Mouse (Mus musculus): ENCODE measurements around the gene Itga5. TPM values are rescaled to one million over a fixed set of nuclear protein-coding genes. Genes with fewer than 3 reads are reported as not detected.
A peak's percentile ranks its signal among the peaks of the same experiment; 100 is the strongest.

Itga5 gene
- total RNA-seq, 2 experiments from 2014 or later, result 3.4 to 5.8 TPM

DNA sequence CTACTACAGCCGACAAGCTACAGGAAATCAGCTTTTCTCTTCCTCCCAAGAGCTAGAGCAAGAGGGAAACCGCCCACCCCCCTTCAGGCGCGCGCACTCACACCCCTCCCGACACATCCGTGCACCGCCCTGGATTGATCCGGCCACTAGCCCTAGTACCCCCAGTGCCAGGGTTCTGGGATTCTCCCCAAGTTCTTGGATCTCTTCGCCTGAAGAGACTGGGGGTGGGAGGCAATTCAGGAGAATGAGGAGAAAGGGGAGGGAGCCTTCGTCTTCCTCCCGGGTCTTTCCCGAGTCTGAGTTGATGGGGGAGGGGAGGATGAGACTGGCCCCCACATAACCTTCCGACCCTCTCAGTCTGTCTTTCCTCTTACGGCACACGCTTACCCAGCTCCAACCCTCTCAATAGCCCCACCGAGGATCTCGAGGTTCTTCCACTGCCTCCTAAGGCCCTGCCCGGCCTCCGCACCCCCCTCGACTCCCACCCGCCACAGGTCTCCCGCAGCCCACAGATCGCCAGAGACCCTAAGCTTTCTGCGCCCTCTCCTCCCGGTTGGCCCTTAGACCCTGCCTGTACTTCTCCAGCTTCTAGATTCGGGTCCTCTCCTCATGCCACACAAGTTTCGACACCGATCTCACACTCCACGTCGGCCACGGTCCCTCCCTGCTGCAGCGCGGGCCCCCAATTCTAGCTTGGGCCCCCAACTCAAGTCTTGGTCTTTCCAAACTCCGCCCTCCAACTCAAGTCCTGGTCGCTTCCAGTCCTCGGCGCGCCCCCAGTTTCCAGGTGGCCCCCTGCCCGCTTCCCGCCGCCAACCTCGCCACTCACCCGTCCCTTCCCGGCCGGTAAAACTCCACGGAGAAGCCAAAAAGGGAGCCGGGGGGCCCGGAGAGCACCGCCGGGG is 840 bp downstream of the Itga5 start:
- DNase-seq (ENCODE audit: low spot score in 2 of 2), result no peak

DNA sequence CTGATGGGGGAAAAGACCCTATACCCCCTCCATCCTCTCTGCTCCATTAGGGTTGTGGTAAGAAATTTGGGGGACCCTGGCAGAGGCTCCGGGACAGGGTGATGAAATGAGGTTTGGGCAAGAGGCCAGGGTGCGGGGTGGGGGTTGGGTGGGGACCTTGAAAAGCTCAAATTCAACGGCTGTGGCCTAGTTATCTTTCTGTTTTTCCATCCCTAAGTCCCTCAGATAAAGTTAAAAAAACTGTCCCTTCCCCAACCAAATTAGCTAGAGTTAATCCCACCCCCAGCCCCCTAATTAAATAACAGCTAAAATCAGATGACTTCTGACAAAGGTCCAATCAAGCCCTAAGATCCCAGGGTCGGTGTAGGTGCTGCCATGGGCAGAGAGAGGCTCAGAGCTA is 1.8 kb downstream of the Itga5 start:
- no peak for DNase-seq (ENCODE audit: low spot score in 2 of 2)

DNA sequence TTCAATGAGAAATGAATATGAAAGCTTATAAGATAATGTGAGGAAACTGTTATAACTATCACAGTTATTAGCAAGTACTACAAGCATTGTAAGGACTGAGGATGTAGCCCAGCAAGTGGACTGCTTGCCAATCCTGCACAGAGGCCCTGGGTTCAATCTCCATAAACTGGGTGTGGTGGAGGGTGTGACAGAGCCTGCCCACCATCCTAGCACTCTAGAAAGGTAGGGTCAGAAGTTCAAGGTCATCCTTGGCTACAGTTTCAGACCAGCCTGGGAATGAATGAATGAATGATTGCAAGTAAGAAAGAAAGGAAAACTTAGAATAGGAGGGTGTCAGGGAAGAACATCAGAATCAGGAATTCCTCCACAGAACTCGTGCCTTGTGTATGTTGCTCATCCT is 2.8 kb downstream of the Itga5 start:
- no peak for DNase-seq (ENCODE audit: low spot score in 2 of 2)

DNA sequence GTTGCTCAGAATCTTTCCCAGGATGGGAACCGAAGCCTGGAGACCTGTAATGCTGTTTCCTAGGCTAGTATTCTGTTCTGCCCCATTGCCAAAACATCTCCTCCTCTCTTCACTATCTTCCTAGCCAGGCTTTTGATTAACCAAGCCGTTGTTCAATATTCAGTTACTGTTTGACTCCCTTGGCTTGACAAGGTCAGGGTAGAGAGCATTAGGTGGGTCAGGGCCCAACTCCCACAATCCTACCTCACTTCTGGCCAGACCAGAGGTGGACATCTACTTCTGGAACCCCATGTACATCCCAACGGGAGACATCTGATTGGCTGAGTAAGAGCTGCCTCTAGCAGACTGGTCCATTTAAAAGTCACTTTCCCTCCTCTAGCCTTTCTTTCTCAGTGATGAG is 3.6 kb downstream of the Itga5 start:
- no peak for DNase-seq (ENCODE audit: low spot score in 2 of 2)

DNA sequence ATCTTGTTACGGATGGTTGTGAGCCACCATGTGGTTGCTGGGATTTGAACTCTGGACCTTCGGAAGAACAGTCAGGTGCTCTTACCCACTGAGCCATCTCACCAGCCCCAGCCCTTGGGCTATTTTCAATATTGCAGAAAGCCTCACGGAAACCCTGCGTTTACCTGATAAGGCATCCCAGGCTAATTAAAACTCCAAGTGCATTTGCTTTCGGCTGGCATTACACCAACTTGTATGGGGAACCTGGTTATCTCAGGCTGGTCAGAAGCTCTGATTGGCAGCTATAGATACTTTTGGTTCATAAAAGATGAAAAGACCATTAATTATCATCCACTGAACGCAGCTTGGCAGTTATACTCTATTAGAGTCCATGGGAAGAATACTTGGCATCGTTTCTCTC is 4.2 kb downstream of the Itga5 start:
- no peak for DNase-seq (ENCODE audit: low spot score in 2 of 2)

DNA sequence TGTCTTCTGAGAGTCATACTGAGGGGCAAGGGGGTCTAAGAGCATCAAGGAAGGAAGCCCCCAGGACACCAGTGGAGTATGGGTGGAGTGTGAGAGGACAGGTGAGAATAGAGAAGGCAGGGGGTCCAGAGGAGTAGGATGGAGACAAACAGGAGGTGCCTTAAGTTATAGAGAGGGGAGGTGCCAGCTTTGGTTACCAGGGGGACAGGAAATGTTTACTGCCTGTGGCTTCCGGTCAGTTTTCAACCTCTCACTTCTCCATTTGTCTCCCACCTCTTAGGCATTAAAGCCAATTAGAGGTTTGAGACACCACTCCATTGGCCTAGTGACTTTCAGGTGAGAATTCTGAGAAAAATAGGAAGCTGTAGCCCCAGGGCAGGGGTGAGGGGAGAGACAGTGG is 5.3 kb downstream of the Itga5 start:
- no peak for DNase-seq (ENCODE audit: low spot score in 2 of 2)

DNA sequence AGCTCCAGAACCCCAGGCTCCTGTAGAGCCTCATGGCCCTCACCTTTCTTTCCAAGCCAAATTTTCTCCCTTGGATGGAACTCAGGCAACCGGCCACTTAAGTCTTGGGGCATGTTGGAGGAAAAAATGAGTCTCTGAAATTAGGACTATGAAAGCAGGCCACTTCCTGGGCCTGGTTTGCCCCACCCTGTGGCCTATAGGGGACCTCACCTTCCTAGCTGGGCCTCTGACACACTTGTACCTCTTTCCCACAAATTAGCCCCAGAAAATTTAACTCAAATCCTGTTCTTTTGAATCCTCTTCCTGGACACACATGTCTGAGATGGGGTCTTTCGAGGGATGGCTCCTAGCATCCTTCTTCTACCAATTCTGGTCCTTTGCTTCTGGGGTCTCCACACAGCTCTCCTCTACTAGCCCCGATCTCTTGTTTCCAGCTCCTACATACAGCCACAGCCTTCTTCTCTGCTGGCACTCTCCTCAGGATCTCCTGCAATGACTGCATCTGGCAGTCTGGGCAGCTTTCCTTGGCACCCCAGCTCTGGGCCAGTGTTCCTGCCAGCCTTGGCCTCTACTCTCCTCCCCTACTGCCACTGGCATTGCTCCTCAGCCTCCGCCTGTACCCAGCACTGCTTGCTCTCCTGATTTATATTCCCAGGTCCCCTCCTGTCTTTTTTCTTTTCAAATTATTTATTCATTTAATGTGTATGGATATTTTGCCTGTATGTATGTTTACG is 6.5 kb downstream of the Itga5 start:
- peak in 1 of 2 experiments; percentile 71 for DNase-seq (ENCODE audit: low spot score in 2 of 2)

DNA sequence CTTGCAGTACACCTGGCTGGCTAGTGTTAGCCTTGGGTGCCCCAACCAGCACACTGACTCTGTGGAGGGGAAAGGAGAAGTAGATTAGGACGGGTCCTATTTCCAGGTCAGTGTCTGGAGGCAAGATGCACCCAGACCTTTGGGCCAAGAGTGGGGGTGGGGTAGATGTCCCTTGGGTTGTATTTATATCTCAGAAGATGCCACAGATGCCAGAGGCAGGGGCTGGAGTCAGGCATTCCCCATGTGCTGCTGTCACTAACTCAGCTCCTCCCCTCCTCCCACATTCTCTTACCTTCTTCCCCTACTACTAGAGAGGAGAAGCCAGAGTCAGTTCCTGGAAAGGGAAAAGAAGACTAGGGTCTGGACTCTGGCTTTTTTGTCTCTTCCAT is 7.4 kb downstream of the Itga5 start:
- DNase-seq (ENCODE audit: low spot score in 2 of 2), result no peak

DNA sequence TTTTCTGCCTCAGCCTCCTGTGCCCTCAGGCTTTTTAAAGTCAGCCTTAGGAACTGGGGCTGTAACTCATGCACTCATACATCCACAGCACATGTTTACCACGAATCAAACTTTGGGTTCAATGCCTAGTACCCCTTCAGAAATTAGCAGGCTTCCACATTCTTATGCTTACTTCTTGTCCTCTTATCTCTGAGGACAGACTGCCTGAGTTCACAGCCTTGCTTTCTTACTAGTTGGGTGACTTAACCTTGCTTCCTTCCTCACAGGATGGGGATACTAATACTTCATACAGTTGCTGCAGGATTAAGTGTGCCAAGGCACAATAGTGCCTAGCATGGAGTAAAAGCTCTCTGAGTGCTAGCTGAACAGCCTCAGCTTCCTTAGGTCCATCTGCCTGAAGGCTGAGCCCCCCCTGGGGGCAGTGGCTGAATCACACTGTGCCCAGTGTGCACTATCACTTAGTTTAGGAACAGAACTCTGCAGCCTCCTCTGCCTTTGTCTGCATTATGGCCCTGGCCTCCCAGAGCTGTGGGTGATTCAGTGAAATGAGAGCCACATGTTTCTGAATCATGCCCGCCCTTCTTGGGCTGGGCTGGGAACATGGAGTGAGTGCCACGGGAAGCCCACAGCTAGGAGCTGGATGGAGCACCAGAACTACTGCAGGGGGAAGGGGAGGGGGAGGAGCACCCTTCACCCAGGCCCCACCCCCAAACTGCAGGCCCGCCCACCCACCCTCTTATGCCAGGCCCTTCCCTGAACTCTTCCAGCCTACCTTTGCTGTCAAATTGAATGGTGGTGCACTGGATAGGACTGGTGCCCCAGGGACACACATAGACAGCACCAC is 8.1 kb downstream of the Itga5 start:
- no peak for DNase-seq (ENCODE audit: low spot score in 2 of 2)

DNA sequence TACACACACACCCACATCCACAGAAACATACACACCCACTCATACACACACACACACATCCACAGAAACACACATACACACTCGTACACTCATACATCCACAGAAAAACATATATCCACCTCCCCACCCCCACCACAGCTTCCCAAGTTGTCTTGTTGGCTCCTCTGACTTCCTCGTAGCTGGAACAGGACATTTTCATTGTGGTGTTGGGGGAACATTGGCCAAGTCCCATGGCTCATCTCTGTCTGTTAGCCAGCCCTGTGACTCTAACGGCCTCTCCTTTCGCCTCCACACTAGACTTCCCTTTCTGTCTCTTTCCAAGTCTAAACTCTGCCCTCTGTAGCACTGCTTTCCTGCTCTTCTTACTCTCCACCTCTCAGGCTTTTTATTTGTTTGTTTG is 8.7 kb downstream of the Itga5 start:
- DNase-seq (ENCODE audit: low spot score in 2 of 2), result no peak

DNA sequence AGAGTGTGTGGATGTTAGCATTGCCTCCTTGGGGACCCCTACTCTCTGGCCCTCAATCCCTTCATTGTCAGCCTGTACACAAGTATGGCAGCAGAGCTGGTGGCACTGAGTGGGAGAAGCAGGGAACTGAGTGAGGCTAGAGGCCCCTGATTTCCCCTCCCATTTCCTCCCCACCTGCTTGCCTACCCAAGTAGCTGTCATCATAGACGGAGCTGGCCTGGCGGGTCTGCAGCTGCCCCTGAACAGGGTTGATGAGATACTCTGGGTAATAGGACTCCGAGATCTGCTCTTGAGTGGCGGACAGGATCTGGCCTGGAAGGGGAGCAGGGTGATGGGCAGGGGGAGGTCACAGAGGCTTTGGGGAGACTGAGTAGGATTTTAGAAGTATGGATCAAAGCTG is 10.4 kb downstream of the Itga5 start:
- DNase-seq (ENCODE audit: low spot score in 2 of 2), result no peak

DNA sequence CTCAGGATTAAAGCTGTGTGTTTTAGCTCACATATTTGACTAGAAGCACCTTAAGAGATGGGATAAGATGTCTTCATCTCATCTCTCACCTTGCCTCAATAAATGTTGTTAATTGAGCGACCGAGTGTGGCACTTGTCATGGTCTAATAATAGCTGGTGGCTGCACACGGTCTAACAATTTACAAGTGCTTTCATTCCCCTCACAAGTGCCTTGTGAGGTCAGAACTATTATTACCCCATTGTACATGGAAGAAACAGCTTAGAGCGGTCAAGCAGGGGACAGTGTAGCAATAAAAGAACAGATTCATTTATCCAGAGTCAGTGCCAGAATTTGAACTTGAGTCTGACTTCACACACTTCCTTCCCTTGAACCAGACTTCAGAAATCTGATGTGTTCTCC is 11.1 kb downstream of the Itga5 start:
- no peak for DNase-seq (ENCODE audit: low spot score in 2 of 2)

DNA sequence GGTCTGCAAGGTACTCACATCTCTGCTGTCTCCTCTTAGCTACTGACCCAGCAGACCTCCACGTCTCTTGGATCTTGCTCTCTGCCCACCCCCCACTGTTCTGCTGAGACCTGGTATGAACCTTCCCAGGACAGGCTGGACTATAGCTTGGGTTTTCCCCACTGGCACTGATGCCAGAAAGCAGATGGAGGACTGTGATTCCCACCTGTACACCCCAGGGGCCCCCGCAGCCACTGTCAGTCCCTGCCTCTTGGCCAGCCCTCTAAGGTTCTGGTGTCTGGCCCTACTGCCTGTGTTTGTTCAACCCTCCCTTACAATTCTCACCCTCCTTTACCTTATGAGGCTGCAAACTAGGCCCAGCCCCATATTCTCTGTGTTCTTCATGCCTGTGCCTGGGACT is 11.9 kb downstream of the Itga5 start:
- DNase-seq (ENCODE audit: low spot score in 2 of 2), result no peak

DNA sequence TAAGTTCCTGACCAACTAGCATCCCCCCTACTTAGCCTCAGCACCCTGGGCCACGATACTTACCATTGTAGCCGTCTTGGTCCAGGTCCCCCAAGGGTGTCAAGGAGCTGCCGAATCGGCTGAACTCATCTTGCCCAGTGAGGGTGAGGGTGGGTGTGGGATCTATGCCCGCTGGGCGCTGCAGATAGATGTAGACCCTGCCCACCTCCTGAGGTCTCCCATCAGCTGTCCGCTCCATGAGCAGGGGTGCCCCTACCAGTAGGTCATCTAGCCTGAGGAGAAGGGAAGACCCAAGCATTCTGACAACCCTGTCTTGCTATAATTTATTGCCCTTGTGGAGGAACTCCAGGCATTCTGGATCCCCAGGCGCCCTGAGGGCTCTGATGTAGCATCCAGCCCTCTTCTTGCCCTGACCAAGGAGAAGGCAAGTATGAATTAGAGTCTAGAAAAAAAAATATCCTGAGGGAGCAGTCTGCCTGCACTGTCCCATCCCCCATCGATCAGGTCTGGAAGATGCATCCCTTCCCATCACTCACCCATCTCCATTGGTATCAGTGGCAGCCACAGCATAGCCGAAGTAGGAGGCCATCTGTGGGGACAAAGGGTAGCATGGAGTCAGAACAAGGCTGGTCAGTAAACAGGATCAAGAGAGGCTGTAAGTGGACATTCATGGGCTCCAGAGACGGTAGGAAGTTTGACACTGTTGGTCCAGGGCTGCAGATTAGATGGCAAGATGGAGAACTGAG is 12.9 kb downstream of the Itga5 start:
- no peak for DNase-seq (ENCODE audit: low spot score in 2 of 2)

DNA sequence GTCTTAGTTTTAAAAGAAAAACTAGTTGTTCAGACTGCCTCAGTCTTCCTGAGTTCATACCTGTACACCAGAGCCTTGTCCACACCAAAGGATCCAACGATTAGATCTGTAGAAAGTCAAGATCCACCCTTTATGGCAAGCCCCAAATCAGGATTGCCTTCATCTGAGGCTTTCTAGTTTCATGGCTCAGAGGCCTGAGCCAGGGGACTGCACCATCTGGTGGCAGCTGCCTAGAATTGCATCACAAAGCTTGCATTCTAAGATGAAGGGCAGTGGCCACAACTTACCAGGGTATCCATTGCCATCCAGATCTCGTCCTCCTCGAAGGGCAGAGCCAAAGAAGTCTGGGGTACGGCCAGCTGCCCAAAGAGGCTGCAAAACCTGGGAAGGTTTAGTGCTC is 13.7 kb downstream of the Itga5 start:
- peak in 1 of 2 experiments; percentile 66 for DNase-seq (ENCODE audit: low spot score in 2 of 2)

DNA sequence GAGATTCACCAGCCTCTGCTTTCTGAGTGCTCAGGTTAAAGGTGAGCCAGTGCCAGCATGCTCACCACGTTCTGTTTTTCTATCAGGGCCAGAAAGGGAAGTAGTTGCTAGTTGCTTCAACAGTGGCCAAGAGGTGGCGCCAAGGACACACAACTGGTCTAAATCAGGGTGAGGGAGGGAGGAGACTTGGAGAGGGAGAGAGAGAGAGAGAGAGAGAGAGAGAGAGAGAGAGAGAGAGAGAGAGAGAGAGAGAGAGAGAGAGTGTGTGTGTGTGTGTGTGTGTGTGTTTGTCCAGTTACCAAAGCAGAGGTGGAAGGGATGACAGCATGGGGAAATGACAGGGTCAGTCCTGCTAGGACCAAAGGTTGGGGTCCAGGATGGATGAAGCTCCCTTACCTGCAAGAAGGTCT is 19.3 kb downstream of the Itga5 start:
- DNase-seq (ENCODE audit: low spot score in 2 of 2), result peak in 1 of 2 experiments; percentile 52

DNA sequence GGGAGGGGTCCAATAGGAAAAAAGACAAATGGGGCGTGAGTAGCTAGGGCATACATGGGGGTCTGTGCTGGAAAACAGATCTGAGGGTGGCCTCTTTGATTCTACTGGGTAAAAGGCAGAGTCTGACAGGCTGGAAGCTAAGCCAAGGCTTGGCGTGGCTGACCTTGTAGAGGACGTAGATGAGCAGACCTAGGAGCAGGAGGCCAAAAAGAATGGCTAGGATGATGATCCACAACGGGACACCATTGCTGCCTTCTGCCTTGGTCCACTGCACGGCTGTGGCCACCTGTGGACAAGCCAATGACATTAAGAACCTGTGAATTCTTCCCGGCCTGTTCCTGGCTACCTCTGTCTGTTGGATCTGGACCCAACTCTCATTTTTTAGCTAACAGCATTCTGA is 20.8 kb downstream of the Itga5 start:
- no peak for DNase-seq (ENCODE audit: low spot score in 2 of 2)

DNA sequence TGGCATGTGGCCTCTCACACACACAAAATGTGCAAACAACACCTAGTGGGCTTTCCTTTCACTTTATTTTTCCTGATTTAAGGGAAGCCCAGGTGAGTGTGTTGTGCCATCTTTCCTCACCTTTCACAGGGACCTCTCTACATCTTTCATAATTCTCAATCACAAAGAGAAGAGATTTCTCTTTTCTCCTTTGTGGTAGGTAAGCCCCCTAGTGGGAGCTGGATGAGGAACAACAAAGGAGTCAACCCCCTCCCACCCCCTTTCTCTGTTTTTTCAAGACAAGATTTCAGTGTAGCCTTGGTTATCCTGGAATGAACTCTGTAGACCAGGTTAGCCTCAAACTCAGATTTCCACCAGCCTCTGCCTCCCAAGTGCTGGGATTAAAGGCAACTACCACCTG is 23.0 kb downstream of the Itga5 start:
- DNase-seq (ENCODE audit: low spot score in 2 of 2), result no peak

DNA sequence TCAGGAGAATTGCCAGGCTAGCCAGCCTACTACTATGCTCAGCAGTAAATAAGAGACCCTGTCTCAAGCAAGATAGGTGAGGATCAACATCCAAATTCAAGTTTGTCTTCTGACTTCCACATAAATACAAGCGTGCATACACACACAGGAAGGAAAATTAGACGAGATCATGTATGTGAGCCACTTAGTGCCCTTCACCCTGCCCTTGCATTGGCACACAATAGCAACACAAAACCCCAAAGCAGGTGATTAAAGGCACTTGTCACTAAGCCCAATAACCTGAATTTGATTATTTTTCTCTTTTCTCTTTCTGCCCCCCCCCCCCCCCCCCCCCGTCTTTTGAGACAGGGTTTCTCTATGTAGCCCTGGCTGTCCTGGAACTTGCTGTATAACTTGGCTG is 23.6 kb downstream of the Itga5 start:
- DNase-seq (ENCODE audit: low spot score in 2 of 2), result no peak

DNA sequence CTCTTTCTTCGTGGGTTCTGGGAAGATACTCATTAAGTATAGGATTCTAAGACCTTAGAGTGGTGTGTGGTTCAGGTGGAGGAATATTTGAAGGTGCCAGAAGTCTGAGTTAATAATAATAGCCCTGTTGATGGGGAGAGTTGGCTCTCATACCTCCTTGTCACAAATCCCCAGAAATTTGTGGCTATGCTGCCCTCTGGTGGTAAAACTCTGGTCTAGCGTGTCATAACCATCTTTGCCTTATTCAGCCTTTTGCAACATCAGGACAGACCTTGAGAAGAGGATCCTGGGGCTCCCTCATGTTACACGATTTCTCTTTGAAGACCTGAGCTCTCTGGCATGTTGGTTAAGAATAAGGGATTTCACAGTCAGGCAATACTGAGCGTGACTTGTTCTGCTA is 24.1 kb downstream of the Itga5 start:
- DNase-seq (ENCODE audit: low spot score in 2 of 2), result peak; percentile 78 to 84

DNA sequence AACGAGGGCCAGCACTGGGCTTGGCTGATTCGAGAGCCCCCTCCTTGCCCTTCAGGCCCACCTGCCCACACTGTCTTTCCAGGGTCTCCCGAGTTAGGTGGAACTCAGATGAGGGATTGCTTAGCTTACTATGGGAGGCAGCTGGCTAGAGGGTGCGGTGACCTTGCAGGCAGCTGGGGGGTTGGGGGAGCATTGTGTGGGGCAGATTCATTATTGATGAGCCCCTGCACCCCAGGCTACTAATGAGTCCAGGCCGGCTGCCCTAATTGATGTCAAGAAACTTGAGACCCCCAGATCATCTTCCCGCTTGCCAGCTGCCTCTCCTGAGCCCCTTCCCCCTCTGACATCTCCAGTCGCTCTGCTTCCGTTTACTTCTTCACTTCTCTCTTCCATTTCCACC is 25.0 kb downstream of the Itga5 start:
- no peak for DNase-seq (ENCODE audit: low spot score in 2 of 2)
